Mouse (Mus musculus) lung, embryonic 16.5 days (tissue): ENCODE data around the gene Ttc28. TPM values are rescaled to one million over a fixed set of nuclear protein-coding genes. Genes with fewer than 3 reads are reported as not detected.
A peak's percentile ranks its signal among the peaks of the same experiment; 100 is the strongest.

Source experiments
- ATAC-seq: fragments of 200-750 bp; cut with Nextera tagmentation; 2 replicates; pipeline ENCODE4 v1.8.0; 2017; ENCODE audit warnings: low read depth, mild to moderate bottlenecking, moderate library complexity
- H3K27ac ChIP-seq: fragments of 300-500 bp; sonication (generic); 2 replicates; pipeline ENCODE4 v1.5.1; 2014; ENCODE audit warnings: mild to moderate bottlenecking, control low read depth, low read length
- H3K27me3 ChIP-seq: fragments of 300-500 bp; sonication (generic); 2 replicates; pipeline ENCODE4 v1.6.1; 2014; ENCODE audit warnings: low read depth, low read length, mixed read lengths; ENCODE audit not compliant: control insufficient read depth, insufficient read depth
- H3K36me3 ChIP-seq: fragments of 300-500 bp; sonication (generic); 2 replicates; pipeline ENCODE4 v1.6.1; 2014; ENCODE audit warnings: low read length; ENCODE audit not compliant: control insufficient read depth, insufficient read depth
- H3K4me1 ChIP-seq: fragments of 300-500 bp; sonication (generic); replicated peaks from 2 replicates; pipeline ENCODE4 v1.6.1; 2014; ENCODE audit warnings: low read length, mixed read lengths; ENCODE audit not compliant: control insufficient read depth, insufficient read depth
- H3K4me2 ChIP-seq: fragments of 300-500 bp; sonication (generic); 2 replicates; pipeline ENCODE4 v1.6.1; 2014; ENCODE audit warnings: low read depth, low read length, control low read depth
- H3K4me3 ChIP-seq: fragments of 300-500 bp; sonication (generic); 2 replicates; pipeline ENCODE4 v1.5.1; 2014; ENCODE audit warnings: mild to moderate bottlenecking, low read length, control low read depth
- H3K9ac ChIP-seq: fragments of 300-500 bp; sonication (generic); 2 replicates; pipeline ENCODE4 v1.6.1; 2014; ENCODE audit warnings: low read length, control low read depth
- H3K9me3 ChIP-seq: fragments of 300-500 bp; sonication (generic); 2 replicates; pipeline ENCODE4 v1.6.1; 2016; ENCODE audit warnings: low read length; ENCODE audit not compliant: control insufficient read depth
- WGBS: fragments of 180-500 bp; shearing (Covaris S2); extraction: QIAGEN DNeasy Blood & Tissue Kit; methylation state at CpG from one replicate; pipeline ENCODE4 v1.1.7; 2014; 5-methylcytosine and 5-hydroxymethylcytosine counted together
- polyA plus RNA-seq: library from polyadenylated mRNA; unstranded; fragments of >200 nt; fragmentation: Nextera tagmentation; extraction: Ambion mirVana; gene quantifications from 2 replicates; pipeline ENCODE4 v1.2.1, GENCODE M21; 2015

Ttc28 gene
- polyA plus RNA-seq, 1 experiment from 2014 or later = 8.4 TPM

GRCm38 (mm10) chr5:111186600-111186999, 307.0 kb downstream of the Ttc28 start:
- H3K9me3 ChIP-seq = no peaks in the 10 kb centered on the region
- no peaks in the 10 kb centered on the region for H3K27me3 ChIP-seq
- peak; percentile 28; the same call in 1 of the 2 replicates for ATAC-seq
- 47% methylated on average over 11 of the region's 11 CpGs for WGBS
- 0 out of 2 replicates have a peak, but pooled peaks cover under 1% of the 10 kb centered on the region for H3K4me1 ChIP-seq
- H3K27ac ChIP-seq = no peak overlapping the region
- H3K9ac ChIP-seq = no peak overlapping the region
- H3K4me2 ChIP-seq = no peak overlapping the region
- no peak overlapping the region for H3K4me3 ChIP-seq
- 0 out of 2 replicates have a peak, but pooled peaks cover 3% of the 10 kb centered on the region for H3K36me3 ChIP-seq

GRCm38 (mm10) chr5:111191972-111192371, 312.4 kb downstream of the Ttc28 start:
- Histone ChIP-seq H3K9ac (no peak overlapping the region), H3K4me1 (peaks cover 4% of the 10 kb centered on the region; the same call in 1 of the 2 replicates), H3K9me3 (no peaks in the 10 kb centered on the region), H3K27ac (no peak overlapping the region), H3K4me2 (no peak overlapping the region), H3K4me3 (no peak overlapping the region), H3K36me3 (no peaks in the 10 kb centered on the region), H3K27me3 (no peaks in the 10 kb centered on the region)
- WGBS = 83% methylated on average over 9 of the region's 9 CpGs
- ATAC-seq = no peak

GRCm38 (mm10) chr5:111194829-111195228, 315.2 kb downstream of the Ttc28 start:
- Histone ChIP-seq H3K27ac (no peak overlapping the region), H3K4me2 (no peak overlapping the region)
- WGBS = 54% methylated on average over 2 of the region's 2 CpGs

GRCm38 (mm10) chr5:111195488-111196485, 316.2 kb downstream of the Ttc28 start:
- no peak overlapping the region for H3K4me2 ChIP-seq
- no peak overlapping the region for H3K9ac ChIP-seq
- H3K36me3 ChIP-seq = no peaks in the 10 kb centered on the region
- 44% methylated on average over 11 of the region's 11 CpGs for WGBS
- no peaks in the 10 kb centered on the region for H3K9me3 ChIP-seq
- 0 out of 2 replicates have a peak, but pooled peaks have one; percentile 16 for ATAC-seq
- H3K27me3 ChIP-seq = no peaks in the 10 kb centered on the region
- no peak overlapping the region for H3K4me3 ChIP-seq
- peaks cover 7% of the 10 kb centered on the region for H3K4me1 ChIP-seq
- no peak overlapping the region for H3K27ac ChIP-seq

More at GRCm38 (mm10) chr5:111194829-111195228, 315.2 kb downstream of the Ttc28 start:
- no peak for ATAC-seq
- Histone ChIP-seq H3K9ac (no peak overlapping the region), H3K27me3 (no peaks in the 10 kb centered on the region), H3K36me3 (no peaks in the 10 kb centered on the region), H3K4me1 (peaks cover 4% of the 10 kb centered on the region; the same call in 1 of the 2 replicates), H3K4me3 (no peak overlapping the region), H3K9me3 (no peaks in the 10 kb centered on the region)

- 79% methylated on average over 15 of the region's 15 CpGs for whole genome bisulfite sequencing
- no peaks in the 10 kb centered on the region for H3K27me3 ChIP-seq
- H3K4me1 ChIP-seq = peaks cover 19% of the 10 kb centered on the region
- H3K9me3 ChIP-seq = no peaks in the 10 kb centered on the region
- no peak overlapping the region for H3K4me3 ChIP-seq
- H3K36me3 ChIP-seq = no peaks in the 10 kb centered on the region
- H3K9ac ChIP-seq = no peak overlapping the region
- H3K4me2 ChIP-seq = no peak overlapping the region
- H3K27ac ChIP-seq = no peak overlapping the region
- no peak for ATAC-seq
Measured at GRCm38 (mm10) chr5:111197727-111198126, 318.1 kb downstream of the Ttc28 start.

- no peaks in the 10 kb centered on the region for H3K9me3 ChIP-seq
- no peak overlapping the region for H3K4me3 ChIP-seq
- no peaks in the 10 kb centered on the region for H3K36me3 ChIP-seq
- 30% methylated on average over 12 of the region's 15 CpGs for WGBS
- no peaks in the 10 kb centered on the region for H3K27me3 ChIP-seq
- peaks cover 27% of the 10 kb centered on the region for H3K4me1 ChIP-seq
- H3K4me2 ChIP-seq = no peak overlapping the region
- ATAC-seq = peak; percentile 10; the same call in 1 of the 2 replicates
- H3K27ac ChIP-seq = peak overlapping the region; percentile 72
- H3K9ac ChIP-seq = no peak overlapping the region
Measured at GRCm38 (mm10) chr5:111200167-111200840, 320.7 kb downstream of the Ttc28 start.

- Histone ChIP-seq H3K4me3 (no peak overlapping the region), H3K9ac (peak overlapping the region; percentile 39; the same call in 1 of the 2 replicates), H3K27ac (peak overlapping the region; percentile 72), H3K9me3 (no peaks in the 10 kb centered on the region), H3K4me2 (peak overlapping the region; percentile 5; the same call in 1 of the 2 replicates), H3K4me1 (peaks cover 26% of the 10 kb centered on the region), H3K36me3 (no peaks in the 10 kb centered on the region), H3K27me3 (no peaks in the 10 kb centered on the region)
- 37% methylated on average over 16 of the region's 16 CpGs for WGBS
- ATAC-seq = peak; percentile 54
Measured at GRCm38 (mm10) chr5:111200915-111201610, 321.5 kb downstream of the Ttc28 start.

- no peaks in the 10 kb centered on the region for H3K27me3 ChIP-seq
- no peaks in the 10 kb centered on the region for H3K9me3 ChIP-seq
- H3K4me2 ChIP-seq = no peak overlapping the region
- no peak overlapping the region for H3K9ac ChIP-seq
- H3K4me1 ChIP-seq = peaks cover 38% of the 10 kb centered on the region
- WGBS = 65% methylated on average over 5 of the region's 5 CpGs
- ATAC-seq = no peak
- H3K4me3 ChIP-seq = no peak overlapping the region
- H3K36me3 ChIP-seq = no peaks in the 10 kb centered on the region
- no peak overlapping the region for H3K27ac ChIP-seq
Measured at GRCm38 (mm10) chr5:111204221-111204620, 324.6 kb downstream of the Ttc28 start.
